Mouse (Mus musculus): ENCODE data around the gene Ccdc121. TPM values are rescaled to one million over a fixed set of nuclear protein-coding genes. Genes with fewer than 3 reads are reported as not detected.

The Ccdc121 gene
- polyA plus RNA-seq, 1 experiment from 2014 or later = 0.23 TPM

DNA sequence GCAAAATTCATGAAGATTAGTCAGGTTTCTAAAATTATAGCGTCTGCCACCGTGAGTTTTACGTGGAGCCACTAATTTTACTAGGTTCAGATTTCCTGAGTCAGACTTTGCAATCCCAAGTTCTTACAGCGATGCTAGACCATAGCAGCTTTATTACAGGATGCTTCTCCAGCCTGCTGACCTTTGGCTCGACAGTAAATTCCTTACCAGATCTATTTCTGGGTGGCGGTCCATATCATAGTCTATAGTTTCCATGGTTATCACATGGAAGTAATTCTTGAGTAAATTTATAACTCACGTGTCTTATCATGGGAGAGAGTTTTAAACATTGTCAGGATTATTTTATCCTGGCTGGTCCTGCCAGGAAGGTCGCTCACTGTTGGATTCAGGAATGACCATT is 41.8 kb downstream of the Ccdc121 start:
- Histone ChIP-seq H3K27ac (ENCODE audit: low read length) (no peak overlapping the region), H3K4me1 (ENCODE audit: control insufficient read depth, insufficient read depth, low read length) (no peaks in the 10 kb centered on the region), H3K9me3 (replicated peaks; ENCODE audit: control insufficient read depth, low read length, poor library complexity, severe bottlenecking) (peaks cover 5% of the 10 kb centered on the region; the same call in 1 of the 2 replicates), H3K4me3 (ENCODE audit: low read depth, low read length) (no peak overlapping the region), H3K4me2 (ENCODE audit: low read length) (no peak overlapping the region), H3K36me3 (ENCODE audit: control insufficient read depth, insufficient read depth, low read length) (no peaks in the 10 kb centered on the region), H3K27me3 (ENCODE audit: control insufficient read depth, insufficient read depth, low read depth, low read length) (no peaks in the 10 kb centered on the region), H3K9ac (ENCODE audit: low read depth, low read length) (no peak overlapping the region)
- ATAC-seq = no peak
- 84% methylated on average over 8 of the region's 8 CpGs for WGBS

DNA sequence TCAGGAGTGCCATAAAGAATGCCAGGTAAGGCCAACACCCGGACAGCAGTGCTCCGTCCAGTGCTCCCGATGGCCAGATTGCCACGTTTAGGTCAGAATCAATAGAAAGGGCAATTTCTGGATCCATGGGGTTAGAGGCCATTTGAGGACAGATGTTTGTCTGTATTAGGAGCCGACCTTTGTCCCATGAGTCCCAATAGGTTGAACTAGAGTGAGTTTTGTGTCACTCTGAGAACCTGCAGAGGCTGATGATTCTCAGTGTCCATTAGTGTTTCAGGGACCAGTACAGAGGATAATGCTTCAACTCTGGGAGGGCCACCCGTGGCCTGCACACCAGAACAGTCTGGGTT is 44.0 kb downstream of the Ccdc121 start:
- Histone ChIP-seq H3K4me1 (ENCODE audit: control insufficient read depth, insufficient read depth, low read length) (no peaks in the 10 kb centered on the region), H3K4me2 (ENCODE audit: low read length) (no peak overlapping the region), H3K36me3 (ENCODE audit: control insufficient read depth, insufficient read depth, low read length) (no peaks in the 10 kb centered on the region), H3K9ac (ENCODE audit: low read depth, low read length) (no peak overlapping the region), H3K27ac (ENCODE audit: low read length) (no peak overlapping the region), H3K4me3 (ENCODE audit: low read depth, low read length) (no peak overlapping the region), H3K27me3 (ENCODE audit: control insufficient read depth, insufficient read depth, low read depth, low read length) (no peaks in the 10 kb centered on the region), H3K9me3 (replicated peaks; ENCODE audit: control insufficient read depth, low read length, poor library complexity, severe bottlenecking) (peaks cover 5% of the 10 kb centered on the region; the same call in 1 of the 2 replicates)
- no peak for ATAC-seq
- WGBS = 93% methylated on average over 6 of the region's 6 CpGs

DNA sequence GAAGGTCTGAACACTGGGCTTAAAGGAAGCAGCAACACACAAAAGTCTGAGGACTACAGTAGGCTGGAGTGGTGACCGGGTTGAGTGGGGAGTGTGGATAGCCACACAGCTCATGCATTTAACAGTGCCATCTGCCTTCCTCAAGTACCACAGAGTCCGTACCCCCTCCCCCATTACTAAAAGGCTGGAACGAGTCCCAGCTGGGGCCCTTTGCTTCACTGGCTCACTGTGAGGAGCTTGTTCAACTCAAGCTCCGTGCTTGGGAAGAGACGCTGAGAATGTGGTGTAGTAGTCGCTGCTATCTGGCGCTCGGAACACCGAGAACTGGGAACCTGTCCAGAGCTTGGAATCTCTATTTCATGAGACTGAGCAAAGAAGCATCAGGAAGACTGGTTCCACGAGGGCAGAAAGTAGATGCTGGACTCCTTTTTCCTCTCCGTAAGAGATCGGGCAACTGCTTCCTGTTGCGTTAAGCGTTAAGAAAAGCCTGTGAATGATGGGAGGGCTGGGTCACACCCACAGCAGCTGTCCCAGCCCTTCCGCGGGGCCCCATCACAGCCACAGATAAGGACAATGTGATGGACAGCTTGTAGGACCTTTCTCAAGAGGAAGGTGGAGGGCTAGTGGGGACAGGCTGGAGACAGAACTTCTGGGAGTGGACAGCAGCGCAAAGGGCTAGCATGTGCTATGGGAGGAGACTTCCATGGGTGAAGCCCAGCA is 44.5 kb downstream of the Ccdc121 start:
- H3K9me3 ChIP-seq (replicated peaks; ENCODE audit: control insufficient read depth, low read length, poor library complexity, severe bottlenecking) = peaks cover 5% of the 10 kb centered on the region; the same call in 1 of the 2 replicates
- H3K9ac ChIP-seq (ENCODE audit: low read depth, low read length) = no peak overlapping the region
- H3K27ac ChIP-seq (ENCODE audit: low read length) = no peak overlapping the region
- no peak overlapping the region for H3K4me3 ChIP-seq (ENCODE audit: low read depth, low read length)
- 68% methylated on average over 17 of the region's 17 CpGs for WGBS
- H3K27me3 ChIP-seq (ENCODE audit: control insufficient read depth, insufficient read depth, low read depth, low read length) = no peaks in the 10 kb centered on the region
- ATAC-seq = no peak
- no peaks in the 10 kb centered on the region for H3K4me1 ChIP-seq (ENCODE audit: control insufficient read depth, insufficient read depth, low read length)
- H3K4me2 ChIP-seq (ENCODE audit: low read length) = no peak overlapping the region
- H3K36me3 ChIP-seq (ENCODE audit: control insufficient read depth, insufficient read depth, low read length) = no peaks in the 10 kb centered on the region

DNA sequence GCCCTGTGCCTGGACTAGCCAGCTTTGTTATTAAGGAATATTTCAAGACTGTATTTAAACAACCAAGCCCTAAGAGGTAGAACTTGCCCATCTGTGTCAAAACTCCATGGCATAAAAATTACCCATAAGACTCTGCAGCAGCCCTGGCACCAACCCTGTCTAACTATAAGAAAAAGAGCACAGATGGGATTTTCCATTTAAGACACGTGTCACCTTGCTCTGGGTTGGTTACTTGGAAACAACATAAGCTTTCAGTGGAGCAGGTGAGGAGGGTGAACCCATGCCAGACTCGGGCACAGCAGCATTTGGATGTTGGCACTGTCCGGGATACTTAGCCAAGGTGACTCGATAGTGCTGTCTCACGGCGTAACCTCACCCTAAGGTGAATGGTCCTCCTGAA is 45.2 kb downstream of the Ccdc121 start:
- H3K9me3 ChIP-seq (replicated peaks; ENCODE audit: control insufficient read depth, low read length, poor library complexity, severe bottlenecking) = no peaks in the 10 kb centered on the region
- 91% methylated on average over 6 of the region's 6 CpGs for WGBS
- no peak overlapping the region for H3K27ac ChIP-seq (ENCODE audit: low read length)
- no peak for ATAC-seq
- H3K4me1 ChIP-seq (ENCODE audit: control insufficient read depth, insufficient read depth, low read length) = no peaks in the 10 kb centered on the region
- H3K4me3 ChIP-seq (ENCODE audit: low read depth, low read length) = no peak overlapping the region
- H3K36me3 ChIP-seq (ENCODE audit: control insufficient read depth, insufficient read depth, low read length) = no peaks in the 10 kb centered on the region
- H3K27me3 ChIP-seq (ENCODE audit: control insufficient read depth, insufficient read depth, low read depth, low read length) = no peaks in the 10 kb centered on the region
- no peak overlapping the region for H3K9ac ChIP-seq (ENCODE audit: low read depth, low read length)
- H3K4me2 ChIP-seq (ENCODE audit: low read length) = no peak overlapping the region

DNA sequence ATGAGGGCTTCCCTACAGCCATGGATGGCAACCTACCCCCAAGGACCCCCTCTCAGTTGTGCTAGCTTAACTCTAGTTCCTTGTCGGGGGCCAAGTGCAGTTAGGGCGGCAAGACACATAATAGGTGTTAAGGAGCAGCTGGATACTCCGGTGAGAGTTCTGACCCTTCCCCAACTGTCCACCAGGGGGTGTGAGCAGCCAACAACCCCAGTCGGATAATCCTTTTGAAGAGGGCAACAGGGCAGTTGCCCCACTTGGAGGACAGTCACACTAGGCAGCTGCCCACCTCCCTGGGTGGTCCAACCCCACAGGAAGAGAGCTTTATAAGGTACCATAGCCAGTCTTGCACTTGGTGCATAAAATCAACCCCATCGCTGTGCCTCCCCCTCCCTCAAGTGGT is 46.2 kb downstream of the Ccdc121 start:
- H3K4me2 ChIP-seq (ENCODE audit: low read length) = no peak overlapping the region
- 48% methylated on average over 5 of the region's 5 CpGs for WGBS
- H3K4me1 ChIP-seq (ENCODE audit: control insufficient read depth, insufficient read depth, low read length) = no peaks in the 10 kb centered on the region
- no peak overlapping the region for H3K27ac ChIP-seq (ENCODE audit: low read length)
- no peaks in the 10 kb centered on the region for H3K27me3 ChIP-seq (ENCODE audit: control insufficient read depth, insufficient read depth, low read depth, low read length)
- no peak overlapping the region for H3K4me3 ChIP-seq (ENCODE audit: low read depth, low read length)
- H3K9ac ChIP-seq (ENCODE audit: low read depth, low read length) = no peak overlapping the region
- no peaks in the 10 kb centered on the region for H3K36me3 ChIP-seq (ENCODE audit: control insufficient read depth, insufficient read depth, low read length)
- H3K9me3 ChIP-seq (replicated peaks; ENCODE audit: control insufficient read depth, low read length, poor library complexity, severe bottlenecking) = no peaks in the 10 kb centered on the region
- no peak for ATAC-seq

DNA sequence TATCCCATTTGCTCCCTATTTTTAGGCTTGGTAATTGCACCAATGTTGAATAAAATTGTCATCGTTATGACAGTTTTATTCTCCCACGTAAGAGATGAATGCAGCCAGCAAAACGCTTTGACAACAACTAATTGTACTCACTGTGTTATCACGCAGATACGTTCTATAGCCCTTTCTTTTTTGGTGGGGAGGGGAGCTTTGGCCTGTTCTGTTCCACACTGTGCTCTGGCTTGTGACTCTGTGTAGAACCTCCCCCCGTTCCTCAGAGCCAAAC is 48.4 kb downstream of the Ccdc121 start:
- no peaks in the 10 kb centered on the region for H3K27me3 ChIP-seq (ENCODE audit: control insufficient read depth, insufficient read depth, low read depth, low read length)
- no peak overlapping the region for H3K4me2 ChIP-seq (ENCODE audit: low read length)
- no peaks in the 10 kb centered on the region for H3K4me1 ChIP-seq (ENCODE audit: control insufficient read depth, insufficient read depth, low read length)
- H3K36me3 ChIP-seq (ENCODE audit: control insufficient read depth, insufficient read depth, low read length) = no peaks in the 10 kb centered on the region
- no peaks in the 10 kb centered on the region for H3K9me3 ChIP-seq (replicated peaks; ENCODE audit: control insufficient read depth, low read length, poor library complexity, severe bottlenecking)
- 77% methylated on average over 6 of the region's 6 CpGs for WGBS
- ATAC-seq = no peak
- H3K27ac ChIP-seq (ENCODE audit: low read length) = no peak overlapping the region
- no peak overlapping the region for H3K9ac ChIP-seq (ENCODE audit: low read depth, low read length)
- no peak overlapping the region for H3K4me3 ChIP-seq (ENCODE audit: low read depth, low read length)

DNA sequence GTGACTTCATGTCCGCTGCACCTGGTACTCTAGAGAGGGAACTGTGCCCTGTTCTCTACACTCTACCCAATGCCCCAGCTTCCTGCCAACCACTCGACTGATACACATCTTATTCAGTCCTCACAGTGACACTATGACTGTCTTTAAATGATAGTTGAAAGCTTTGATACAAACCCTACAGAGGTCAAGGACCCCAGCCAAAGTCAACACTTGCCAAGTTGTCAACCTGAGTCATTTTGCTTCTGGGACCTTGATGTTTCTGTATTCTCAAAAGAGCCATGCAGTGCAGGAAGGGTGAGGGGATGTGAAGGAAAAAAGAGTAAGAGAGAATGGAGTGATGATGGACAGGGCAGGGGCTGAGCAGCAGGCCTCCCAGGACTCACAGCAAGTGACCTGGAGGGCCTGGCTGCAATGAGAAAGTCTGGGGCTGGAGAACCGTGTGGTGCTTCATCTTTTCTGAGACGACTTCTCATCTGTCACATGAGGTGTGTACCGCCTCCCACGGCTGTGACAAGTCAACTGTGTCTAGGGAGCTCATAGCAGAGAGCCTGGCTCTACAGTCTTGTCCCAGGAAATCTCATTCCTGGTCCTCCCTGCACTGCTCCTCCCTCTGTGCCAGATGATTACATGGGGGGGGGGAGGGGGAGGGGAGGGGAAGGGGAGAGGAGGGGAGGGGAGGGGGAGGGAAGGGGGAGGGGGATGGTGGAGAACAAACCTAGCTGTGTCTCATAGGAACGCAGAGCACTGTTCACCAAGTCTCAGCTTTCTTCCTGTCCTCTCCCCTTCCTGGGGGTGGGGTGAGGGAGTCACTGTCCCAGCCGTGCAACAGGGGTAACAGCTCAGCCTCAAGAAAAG is 49.0 kb downstream of the Ccdc121 start:
- no peak for ATAC-seq

DNA sequence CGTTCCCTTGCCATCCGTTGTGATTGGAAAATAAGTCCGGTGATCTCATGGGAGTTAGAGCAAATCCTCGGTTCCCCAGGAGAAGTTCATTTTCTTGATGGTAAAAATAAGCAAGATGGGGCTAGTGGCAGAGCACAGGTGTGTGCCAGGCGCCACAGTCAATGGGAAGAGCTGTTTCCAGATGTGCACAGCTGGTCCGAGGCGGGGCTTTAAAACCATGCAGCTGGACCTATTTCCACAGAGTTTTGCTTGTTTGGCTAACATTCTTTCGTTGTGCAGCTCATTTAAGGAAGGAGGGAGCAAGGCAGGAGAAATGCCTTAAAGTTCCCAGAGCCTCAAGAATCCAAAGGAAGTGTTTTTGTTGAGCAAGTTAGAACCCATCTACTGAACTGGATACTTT is 49.8 kb downstream of the Ccdc121 start:
- H3K4me2 ChIP-seq (ENCODE audit: low read length) = no peak overlapping the region
- WGBS = 84% methylated on average over 8 of the region's 8 CpGs
- H3K36me3 ChIP-seq (ENCODE audit: control insufficient read depth, insufficient read depth, low read length) = no peaks in the 10 kb centered on the region
- H3K9ac ChIP-seq (ENCODE audit: low read depth, low read length) = no peak overlapping the region
- no peaks in the 10 kb centered on the region for H3K9me3 ChIP-seq (replicated peaks; ENCODE audit: control insufficient read depth, low read length, poor library complexity, severe bottlenecking)
- ATAC-seq = no peak
- H3K27ac ChIP-seq (ENCODE audit: low read length) = no peak overlapping the region
- H3K4me3 ChIP-seq (ENCODE audit: low read depth, low read length) = no peak overlapping the region
- no peaks in the 10 kb centered on the region for H3K27me3 ChIP-seq (ENCODE audit: control insufficient read depth, insufficient read depth, low read depth, low read length)
- no peaks in the 10 kb centered on the region for H3K4me1 ChIP-seq (ENCODE audit: control insufficient read depth, insufficient read depth, low read length)

More for the DNA sequence above, 49.0 kb downstream of the Ccdc121 start:
- no peaks in the 10 kb centered on the region for H3K4me1 ChIP-seq (ENCODE audit: control insufficient read depth, insufficient read depth, low read length)
- H3K4me3 ChIP-seq (ENCODE audit: low read depth, low read length) = no peak overlapping the region
- no peak overlapping the region for H3K9ac ChIP-seq (ENCODE audit: low read depth, low read length)
- no peak overlapping the region for H3K27ac ChIP-seq (ENCODE audit: low read length)
- H3K4me2 ChIP-seq (ENCODE audit: low read length) = no peak overlapping the region
- whole genome bisulfite sequencing = 74% methylated on average over 8 of the region's 8 CpGs
- no peaks in the 10 kb centered on the region for H3K36me3 ChIP-seq (ENCODE audit: control insufficient read depth, insufficient read depth, low read length)
- H3K9me3 ChIP-seq (replicated peaks; ENCODE audit: control insufficient read depth, low read length, poor library complexity, severe bottlenecking) = no peaks in the 10 kb centered on the region
- H3K27me3 ChIP-seq (ENCODE audit: control insufficient read depth, insufficient read depth, low read depth, low read length) = no peaks in the 10 kb centered on the region

DNA sequence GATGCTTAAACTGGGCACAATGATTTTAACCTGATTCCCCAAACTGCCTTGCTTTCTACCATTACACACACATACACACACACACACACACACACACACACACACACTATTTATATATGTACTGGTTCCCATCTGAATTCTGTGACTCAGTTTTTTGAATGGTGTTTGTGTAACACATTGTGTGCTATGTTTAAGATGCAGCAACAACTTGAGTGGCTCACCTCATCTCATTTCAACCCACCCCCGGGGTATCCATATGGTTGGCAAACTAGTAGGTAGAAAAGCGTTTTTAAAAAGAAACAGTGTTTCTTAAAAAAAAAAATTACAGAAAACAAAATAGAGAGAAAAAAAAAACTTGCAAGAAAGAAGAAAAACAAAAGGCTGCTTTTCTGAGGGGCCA is 51.0 kb downstream of the Ccdc121 start:
- WGBS = 82% methylated on average over 2 of the region's 2 CpGs
- no peak for ATAC-seq

More for the DNA sequence above, 51.0 kb downstream of the Ccdc121 start:
- H3K4me1 ChIP-seq (ENCODE audit: control insufficient read depth, insufficient read depth, low read length) = no peaks in the 10 kb centered on the region
- H3K4me2 ChIP-seq (ENCODE audit: low read length) = no peak overlapping the region
- no peak overlapping the region for H3K4me3 ChIP-seq (ENCODE audit: low read depth, low read length)
- no peak overlapping the region for H3K9ac ChIP-seq (ENCODE audit: low read depth, low read length)
- no peaks in the 10 kb centered on the region for H3K36me3 ChIP-seq (ENCODE audit: control insufficient read depth, insufficient read depth, low read length)
- H3K27me3 ChIP-seq (ENCODE audit: control insufficient read depth, insufficient read depth, low read depth, low read length) = no peaks in the 10 kb centered on the region
- no peaks in the 10 kb centered on the region for H3K9me3 ChIP-seq (replicated peaks; ENCODE audit: control insufficient read depth, low read length, poor library complexity, severe bottlenecking)
- H3K27ac ChIP-seq (ENCODE audit: low read length) = no peak overlapping the region

Measured in midbrain, embryonic 16.5 days (tissue).